Mouse (Mus musculus): ENCODE data around the gene Wfdc3. TPM values are rescaled to one million over a fixed set of nuclear protein-coding genes. Genes with fewer than 3 reads are reported as not detected.
"Not testable (repeated sequence)": the region's sequence is repeated elsewhere in the genome, so short reads cannot be mapped to it uniquely, and the experiment has no call there.

The Wfdc3 gene
- polyA plus RNA-seq, 2 experiments from 2014 or later, result not detected

GRCm38 (mm10) chr2:164735446-164735845 lies 10.3 kb downstream of the Wfdc3 start:
- no peak for ATAC-seq

GRCm38 (mm10) chr2:164734839-164735238 lies 10.9 kb downstream of the Wfdc3 start:
- ATAC-seq, result no peak

DNA sequence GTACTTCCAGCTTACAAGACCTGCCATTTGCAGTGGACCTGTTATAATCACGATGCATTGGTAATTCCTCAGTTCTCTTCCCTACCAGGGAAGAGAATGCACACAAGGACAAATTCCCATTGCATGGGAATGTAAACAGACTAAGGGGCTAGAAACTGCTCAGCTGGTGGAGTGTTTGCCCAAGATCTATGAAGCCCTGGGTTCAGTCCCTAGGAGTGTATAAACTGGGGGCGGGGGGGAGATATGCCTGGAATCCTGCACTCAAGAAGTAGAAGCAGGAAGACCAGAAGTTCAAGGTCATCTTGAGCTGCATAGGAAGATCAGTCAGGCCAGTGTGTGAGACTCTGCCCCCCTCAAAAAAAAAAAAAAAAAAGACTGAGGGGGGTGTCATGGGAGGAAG lies 12.5 kb downstream of the Wfdc3 start:
- ATAC-seq, result no peak

GRCm38 (mm10) chr2:164731719-164732118 lies 14.0 kb downstream of the Wfdc3 start:
- ATAC-seq, result no peak

DNA sequence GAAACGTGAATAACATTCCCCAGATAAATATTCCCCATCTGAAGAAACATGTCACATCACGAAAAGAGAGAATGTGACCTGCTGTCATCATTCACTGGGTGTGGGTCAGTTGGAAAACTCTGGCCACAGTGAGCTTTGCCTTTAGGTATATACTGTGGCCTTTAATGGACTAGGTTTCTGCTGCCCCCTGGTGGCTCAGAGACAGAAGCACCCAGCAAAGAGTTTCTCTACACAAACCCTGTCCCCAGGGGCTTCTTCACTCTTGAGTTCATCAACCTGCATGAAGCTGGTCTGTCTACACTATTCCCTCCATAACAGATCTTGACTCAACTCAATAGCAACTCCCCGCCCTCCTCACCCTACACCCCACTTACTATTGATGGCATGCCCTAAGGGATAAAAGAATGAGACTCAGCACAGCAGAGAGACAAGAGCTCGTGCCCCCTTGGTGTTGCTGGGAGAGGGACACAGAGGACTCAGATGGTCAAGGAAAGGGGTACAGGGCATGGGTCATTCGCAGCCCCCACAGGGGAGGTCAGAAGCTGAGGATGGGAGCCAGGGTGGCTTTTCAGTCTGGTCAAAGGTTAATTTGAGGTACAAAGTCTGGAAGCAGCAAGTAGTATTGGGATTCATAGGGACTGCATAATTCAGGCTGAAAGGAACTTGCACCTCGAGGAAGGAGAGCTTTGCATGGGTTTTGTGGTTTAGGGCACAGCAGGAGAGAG lies 19.7 kb downstream of the Wfdc3 start:
- no peak for ATAC-seq

DNA sequence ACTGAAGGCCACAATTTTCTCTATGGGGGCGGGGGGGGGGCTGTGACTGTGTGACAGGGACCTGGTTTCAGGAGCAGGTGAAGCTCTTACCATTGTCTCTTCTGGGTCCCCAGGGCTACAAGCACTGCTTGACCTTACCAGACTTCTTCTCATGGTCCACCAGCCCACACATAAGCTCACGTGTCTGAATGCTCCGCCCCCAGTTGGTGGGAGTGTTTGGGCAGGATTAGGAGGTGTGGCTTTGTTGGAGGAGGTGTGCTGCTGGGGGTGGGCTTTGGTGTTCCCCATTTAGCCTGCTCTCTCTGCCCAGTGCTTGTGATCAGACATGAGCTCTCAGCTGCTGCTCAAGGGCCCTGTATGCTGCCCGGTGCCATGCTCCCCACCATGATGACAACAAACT lies 22.5 kb downstream of the Wfdc3 start:
- ATAC-seq, result no peak

DNA sequence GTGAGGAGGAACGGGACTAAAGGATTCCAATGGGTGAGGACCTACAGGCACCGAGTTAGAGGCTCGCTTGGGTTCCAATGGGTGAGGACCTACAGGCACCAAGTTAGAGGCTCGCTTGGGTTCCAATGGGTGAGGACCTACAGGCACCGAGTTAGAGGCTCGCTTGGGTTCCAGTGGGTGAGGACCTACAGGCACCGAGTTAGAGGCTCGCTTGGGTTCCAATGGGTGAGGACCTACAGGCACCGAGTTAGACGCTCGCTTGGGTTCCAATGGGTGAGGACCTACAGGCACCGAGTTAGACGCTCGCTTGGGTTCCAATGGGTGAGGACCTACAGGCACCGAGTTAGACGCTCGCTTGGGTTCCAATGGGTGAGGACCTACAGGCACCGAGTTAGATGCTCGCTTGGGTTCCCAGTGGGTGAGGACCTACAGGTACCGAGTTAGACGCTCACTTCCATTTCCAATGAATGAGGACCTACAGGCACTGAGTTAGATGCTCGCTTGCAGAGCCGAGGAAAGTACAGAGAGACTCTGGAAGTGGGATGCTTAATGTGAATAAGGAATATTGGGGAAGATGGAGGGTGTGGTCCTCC lies 29.4 kb downstream of the Wfdc3 start:
- not testable (repeated sequence) for ATAC-seq

DNA sequence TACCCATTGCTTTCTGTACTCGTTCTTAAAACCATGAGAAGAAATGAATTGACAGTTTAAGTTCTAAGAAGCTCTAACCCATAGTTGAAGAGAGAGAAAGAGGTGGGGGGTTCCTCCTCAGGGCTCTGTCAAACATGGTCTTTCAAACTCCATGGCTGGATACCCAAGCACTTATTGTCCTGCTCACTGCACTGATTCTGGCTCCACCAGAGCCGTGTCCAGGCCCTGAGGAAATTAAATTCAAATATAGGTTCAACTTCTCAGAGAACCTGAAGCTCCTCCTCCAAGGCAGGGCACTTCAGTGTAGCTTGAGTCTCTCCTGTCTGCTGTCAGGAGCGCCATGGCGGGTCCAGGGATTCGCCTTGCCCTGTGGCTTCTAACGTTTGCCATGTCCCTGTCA lies 30.7 kb downstream of the Wfdc3 start, which contains the start of gene Spint5:
Spint5 (plus strand) TSS at position 301 of the 400 bp plus-strand sequence.
- no peak for ATAC-seq

DNA sequence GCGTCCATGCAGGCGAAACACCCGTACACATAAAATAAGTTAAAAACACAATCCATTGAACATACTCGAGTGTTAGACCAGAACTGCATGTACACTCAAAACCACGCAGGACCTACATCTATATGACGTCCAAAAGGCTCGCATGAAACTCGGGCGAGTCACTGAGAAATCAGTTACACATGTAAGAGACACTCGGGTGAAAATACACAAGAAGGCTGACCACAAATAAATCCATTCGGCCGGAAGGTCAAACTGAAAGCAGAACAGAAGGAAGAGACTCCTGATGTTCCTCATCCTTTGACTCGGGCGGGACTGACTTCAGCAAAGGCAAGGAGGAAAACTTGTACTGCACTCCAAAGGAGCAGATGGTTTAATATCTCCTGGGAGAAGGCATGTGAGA lies 39.7 kb downstream of the Wfdc3 start:
- no peak for ATAC-seq

GRCm38 (mm10) chr2:164705328-164705727 lies 40.4 kb downstream of the Wfdc3 start:
- no peak for ATAC-seq

DNA sequence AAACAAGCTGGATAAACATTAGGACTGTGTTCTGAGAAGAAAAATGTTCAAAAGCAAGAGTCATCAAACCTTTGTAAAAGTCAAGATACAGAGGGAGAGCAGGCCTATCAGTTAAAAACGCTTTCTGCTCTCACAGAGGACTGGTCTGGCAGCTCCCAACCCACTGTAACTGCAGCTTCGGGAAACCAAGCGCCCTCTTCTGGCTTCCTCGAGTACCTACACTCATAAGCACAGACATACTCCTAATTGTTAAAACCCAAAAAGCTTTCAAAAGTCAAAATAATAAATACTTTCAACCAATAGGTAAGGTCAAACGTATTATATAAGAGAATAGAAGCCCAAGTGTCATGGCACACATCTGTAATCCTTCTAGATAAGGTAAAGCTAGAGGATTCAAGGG lies 41.5 kb downstream of the Wfdc3 start:
- no peak for ATAC-seq

- no peak for ATAC-seq
Observed at GRCm38 (mm10) chr2:164701761-164702160, 44.0 kb downstream of the Wfdc3 start.

DNA sequence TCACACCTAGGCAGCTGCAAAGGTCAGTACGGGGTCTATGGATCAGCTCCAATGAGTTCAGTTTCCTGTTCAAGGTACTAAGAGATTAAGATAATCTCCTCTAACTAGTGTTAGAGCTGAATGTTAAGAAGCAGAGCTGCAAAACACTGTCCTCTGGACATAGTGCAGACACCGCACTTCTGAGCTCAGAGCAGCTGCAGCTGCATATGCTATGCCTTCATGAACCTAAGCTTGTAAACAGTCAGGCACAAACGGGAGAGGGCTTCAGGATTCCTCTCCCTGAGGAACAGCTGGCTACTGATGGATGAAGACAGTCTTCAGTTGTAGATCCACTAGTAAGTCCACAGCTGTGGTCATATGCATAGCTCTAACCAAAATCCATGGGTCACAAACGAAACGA lies 44.8 kb downstream of the Wfdc3 start:
- no peak for ATAC-seq

DNA sequence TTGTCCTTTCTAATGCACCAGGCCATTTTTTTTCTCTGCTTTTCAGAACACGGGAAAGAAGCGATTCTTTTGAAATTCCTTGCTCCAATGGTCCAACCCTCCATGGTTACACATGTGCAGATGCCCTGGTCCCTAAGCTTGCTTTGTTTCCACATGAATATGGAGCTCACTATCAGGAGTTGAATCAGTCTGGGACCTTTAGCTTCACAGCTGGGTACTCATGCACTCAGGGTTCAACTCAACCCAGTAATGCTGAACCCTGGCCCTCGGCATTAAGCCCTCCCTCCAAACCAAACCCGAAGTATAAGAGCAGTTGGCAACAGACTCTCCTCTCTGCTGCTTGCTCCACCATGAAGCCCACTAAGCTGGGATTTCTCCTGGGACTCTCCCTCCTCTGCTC lies 47.5 kb downstream of the Wfdc3 start, which contains the start of gene Spint4:
Spint4 (plus strand) TSS at position 301 of the 400 bp plus-strand sequence.
- no peak for ATAC-seq

- ATAC-seq, result no peak
Observed at GRCm38 (mm10) chr2:164684807-164685206, 60.9 kb downstream of the Wfdc3 start, which contains the start of gene Wfdc13. TSS of gene Wfdc13 (plus strand) at chr2:164685107.

Other genes starting within 250 kb of the Wfdc3 start
- gene Pigt, start 248.4 kb downstream of the Wfdc3 start, polyA plus RNA-seq (2017; shearing (Covaris generic)), result 10 to 100 TPM; 17.0 to 27.0 TPM
- 1 to 10 TPM; 2.2 to 3.0 TPM for gene Wfdc2, start 183.5 kb downstream of the Wfdc3 start, polyA plus RNA-seq (2017; shearing (Covaris generic))
- gene Spint3, start 172.5 kb downstream of the Wfdc3 start, polyA plus RNA-seq (2017; shearing (Covaris generic)), result not detected
- gene Wfdc6a, start 160.5 kb downstream of the Wfdc3 start, polyA plus RNA-seq (2017; shearing (Covaris generic)), result not detected
- not detected for gene Eppin, start 152.3 kb downstream of the Wfdc3 start, polyA plus RNA-seq (2017; shearing (Covaris generic))
- gene Wfdc6b, start 132.4 kb downstream of the Wfdc3 start, polyA plus RNA-seq (2017; shearing (Covaris generic)), result not detected
- not detected for gene Wfdc8, start 132.3 kb downstream of the Wfdc3 start, polyA plus RNA-seq (2017; shearing (Covaris generic))
- gene Wfdc16, start 107.1 kb downstream of the Wfdc3 start, polyA plus RNA-seq (2017; shearing (Covaris generic)), result not detected
- gene Wfdc10, start 89.9 kb downstream of the Wfdc3 start, polyA plus RNA-seq (2017; shearing (Covaris generic)), result not detected
- not detected for gene Wfdc9, start 89.3 kb downstream of the Wfdc3 start, polyA plus RNA-seq (2017; shearing (Covaris generic))
- gene Wfdc11, start 71.8 kb downstream of the Wfdc3 start, polyA plus RNA-seq (2017; shearing (Covaris generic)), result not detected
- gene Wfdc13, start 60.8 kb downstream of the Wfdc3 start, polyA plus RNA-seq (2017; shearing (Covaris generic)), result not detected
- not detected for gene Spint4, start 47.4 kb downstream of the Wfdc3 start, polyA plus RNA-seq (2017; shearing (Covaris generic))
- gene Spint5, start 30.6 kb downstream of the Wfdc3 start, polyA plus RNA-seq (2017; shearing (Covaris generic)), result not detected
- gene Dnttip1, start 52 bp upstream of the Wfdc3 start, polyA plus RNA-seq (2017; shearing (Covaris generic)), result 1 to 10 TPM; 3.8 to 7.3 TPM
- gene Ube2c, start 24.0 kb upstream of the Wfdc3 start, polyA plus RNA-seq (2017; shearing (Covaris generic)), result 10 to 100 TPM in 1 of 2 experiments, 1 to 10 TPM in 1; 7.7 to 11.4 TPM
- not detected for gene Tnnc2, start 34.0 kb upstream of the Wfdc3 start, polyA plus RNA-seq (2017; shearing (Covaris generic))
- gene Snx21, start 39.9 kb upstream of the Wfdc3 start, polyA plus RNA-seq (2017; shearing (Covaris generic)), result 1 to 10 TPM; 4.9 to 7.7 TPM
- gene Acot8, start 59.0 kb upstream of the Wfdc3 start, polyA plus RNA-seq (2017; shearing (Covaris generic)), result 10 to 100 TPM; 32.5 to 42.2 TPM
- 1 to 10 TPM; 7.0 to 8.1 TPM for gene Zswim3, start 59.2 kb upstream of the Wfdc3 start, polyA plus RNA-seq (2017; shearing (Covaris generic))
- gene Zswim1, start 76.8 kb upstream of the Wfdc3 start, polyA plus RNA-seq (2017; shearing (Covaris generic)), result 10 to 100 TPM; 20.9 to 30.5 TPM
- gene Spata25, start 82.6 kb upstream of the Wfdc3 start, polyA plus RNA-seq (2017; shearing (Covaris generic)), result not detected
- 100 to 1,000 TPM; 211 to 247 TPM for gene Ctsa, start 86.9 kb upstream of the Wfdc3 start, polyA plus RNA-seq (2017; shearing (Covaris generic))
- gene Neurl2, start 87.5 kb upstream of the Wfdc3 start, polyA plus RNA-seq (2017; shearing (Covaris generic)), result 1 to 10 TPM in 1 of 2 experiments, under 1 TPM in 1; 0.65 to 1.6 TPM
- gene Pltp, start 111.8 kb upstream of the Wfdc3 start, polyA plus RNA-seq (2017; shearing (Covaris generic)), result under 1 TPM; 0.34 to 0.98 TPM
- gene Pcif1, start 133.4 kb upstream of the Wfdc3 start, polyA plus RNA-seq (2017; shearing (Covaris generic)), result 100 to 1,000 TPM; 106 to 115 TPM
- 1 to 10 TPM; 5.6 to 8.2 TPM for gene Zfp335, start 165.8 kb upstream of the Wfdc3 start, polyA plus RNA-seq (2017; shearing (Covaris generic))
- 1 to 10 TPM; 2.0 to 4.1 TPM for gene Mmp9, start 194.8 kb upstream of the Wfdc3 start, polyA plus RNA-seq (2017; shearing (Covaris generic))
- under 1 TPM in 1 of 2 experiments, not detected in 1; 0.31 TPM for gene Slc12a5, start 214.9 kb upstream of the Wfdc3 start, polyA plus RNA-seq (2017; shearing (Covaris generic))

Measured in CD4-positive, CD25-positive, alpha-beta regulatory T cell, adult 4 months (primary cell).